Mouse (Mus musculus) B cell, adult 2 months (primary cell): ENCODE measurements at regions not wholly inside any gene's neighbourhood (a gene's known extent, or its start where the extent isn't known, plus 50 kb on each side); places are given as distances from the start of the nearest gene placed in this dataset.

ENCODE experiments used
- DNase-seq, 2 experiments: peaks; one replicate each; pipeline ENCODE4 v3.0.0; 2022

DNA sequence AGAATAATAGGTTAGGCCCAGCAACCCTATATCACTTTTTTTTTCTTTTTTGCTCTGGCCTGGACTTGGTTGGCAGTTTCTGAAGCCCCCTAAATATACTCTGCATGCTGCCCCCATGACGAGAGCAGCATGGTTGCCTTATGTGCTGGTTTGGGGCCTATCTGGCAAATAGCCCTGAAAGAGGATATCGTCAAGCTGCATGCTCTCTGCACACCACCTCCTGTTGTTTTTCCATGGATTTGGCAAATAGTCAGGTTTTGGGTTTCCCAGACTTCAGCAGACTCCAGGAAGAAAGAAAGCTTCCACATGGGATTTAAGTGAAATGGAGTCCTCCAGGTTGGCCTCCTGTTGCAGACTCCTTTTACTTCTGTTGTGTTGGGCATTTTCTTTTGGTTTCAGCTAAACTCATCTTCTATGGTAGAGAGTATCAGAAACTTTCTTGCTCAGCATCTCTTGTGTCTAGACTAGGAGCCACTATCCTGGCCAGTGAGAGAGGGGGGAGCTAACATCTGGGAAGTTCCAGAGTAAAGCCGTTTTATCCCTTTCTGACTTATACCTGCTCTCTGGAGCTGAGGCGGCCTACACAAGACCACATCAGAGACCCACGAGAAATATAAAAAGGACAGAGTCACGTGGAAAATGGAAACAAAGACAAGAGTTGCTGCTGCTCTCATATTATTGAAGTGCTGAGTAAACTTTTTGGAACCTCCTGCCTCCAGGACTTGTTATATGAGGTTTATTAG is 140.4 kb upstream of the Egfl6 start:
- no peak for DNase-seq

GRCm38 (mm10) chrX:166718075-166718474 is 132.6 kb upstream of the Egfl6 start:
- peak; percentile 18 to 26 for DNase-seq

GRCm38 (mm10) chrX:166709306-166709705 is 123.8 kb upstream of the Egfl6 start:
- no peak for DNase-seq

DNA sequence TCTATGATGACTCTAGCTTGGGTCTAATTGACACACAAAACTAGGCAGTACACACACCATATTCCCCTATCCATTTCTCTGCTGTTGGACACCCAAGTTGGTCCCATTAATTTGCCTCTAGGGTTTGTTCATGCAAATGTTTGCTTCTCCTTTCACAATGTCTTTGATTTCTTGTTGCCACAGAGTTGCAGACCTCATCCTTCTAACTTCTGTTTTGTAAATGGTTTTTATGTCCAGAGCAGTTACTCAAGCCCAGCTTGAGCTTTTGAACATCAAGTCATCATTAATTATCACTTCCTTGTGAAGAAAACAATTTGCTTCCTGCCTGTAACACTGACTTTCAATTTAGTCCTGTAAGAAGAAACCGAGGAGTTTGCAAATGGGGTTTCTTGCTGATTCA is 122.6 kb upstream of the Egfl6 start:
- no peak for DNase-seq

DNA sequence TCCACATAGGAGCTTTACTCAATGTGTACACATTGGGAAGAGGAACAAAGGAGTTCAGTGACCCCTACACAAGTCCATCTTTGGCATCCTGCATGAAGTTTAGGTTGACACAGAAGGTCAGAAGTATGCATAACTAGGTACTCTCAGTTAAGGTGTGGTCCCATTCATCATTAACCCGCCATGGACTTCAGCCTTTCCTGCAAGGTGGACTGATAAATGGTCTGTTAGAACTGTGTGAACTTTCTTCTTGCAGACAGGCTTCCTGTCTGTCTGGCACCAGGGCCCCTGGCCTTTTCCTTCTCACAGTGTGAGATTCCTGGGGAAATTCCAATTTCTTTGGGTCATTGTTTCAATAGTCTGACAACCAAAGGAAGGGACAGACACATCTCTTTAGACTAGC is 121.5 kb upstream of the Egfl6 start:
- no peak for DNase-seq

- no peak for DNase-seq
These were observed 118.8 kb upstream of the Egfl6 start for GRCm38 (mm10) chrX:166704311-166704710.

- no peak for DNase-seq
These were observed 108.7 kb upstream of the Egfl6 start for GRCm38 (mm10) chrX:166694219-166694618.

DNA sequence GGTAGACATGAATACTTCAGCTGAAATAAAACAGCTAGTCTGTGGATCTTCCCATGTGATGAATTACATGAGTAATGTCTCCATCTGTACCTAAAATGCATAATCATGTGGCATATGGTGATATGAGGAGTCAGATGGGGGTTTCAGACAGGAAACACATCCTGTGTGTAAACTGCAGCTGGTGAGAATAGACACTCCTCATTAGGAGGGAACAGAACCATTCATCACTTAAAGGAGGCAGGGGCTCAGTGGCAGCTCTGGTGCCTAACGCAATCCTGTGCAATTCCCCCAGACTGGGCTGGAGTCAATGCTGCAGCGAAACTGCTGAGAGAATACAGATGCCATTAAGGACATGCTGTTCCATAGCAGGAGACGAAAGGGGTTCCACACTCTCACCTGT is 103.3 kb upstream of the Egfl6 start:
- DNase-seq: no peak

- DNase-seq: no peak
These were observed 87.9 kb upstream of the Egfl6 start for GRCm38 (mm10) chrX:166673404-166673803.

GRCm38 (mm10) chrX:166672617-166673016 is 87.1 kb upstream of the Egfl6 start:
- no peak for DNase-seq

- no peak for DNase-seq
These were observed 86.3 kb upstream of the Egfl6 start for GRCm38 (mm10) chrX:166671853-166672252.

GRCm38 (mm10) chrX:166666304-166666703 is 80.8 kb upstream of the Egfl6 start:
- DNase-seq: no peak

GRCm38 (mm10) chrX:166661808-166662207 is 76.3 kb upstream of the Egfl6 start:
- peak in 1 of 2 experiments; percentile 1 for DNase-seq

DNA sequence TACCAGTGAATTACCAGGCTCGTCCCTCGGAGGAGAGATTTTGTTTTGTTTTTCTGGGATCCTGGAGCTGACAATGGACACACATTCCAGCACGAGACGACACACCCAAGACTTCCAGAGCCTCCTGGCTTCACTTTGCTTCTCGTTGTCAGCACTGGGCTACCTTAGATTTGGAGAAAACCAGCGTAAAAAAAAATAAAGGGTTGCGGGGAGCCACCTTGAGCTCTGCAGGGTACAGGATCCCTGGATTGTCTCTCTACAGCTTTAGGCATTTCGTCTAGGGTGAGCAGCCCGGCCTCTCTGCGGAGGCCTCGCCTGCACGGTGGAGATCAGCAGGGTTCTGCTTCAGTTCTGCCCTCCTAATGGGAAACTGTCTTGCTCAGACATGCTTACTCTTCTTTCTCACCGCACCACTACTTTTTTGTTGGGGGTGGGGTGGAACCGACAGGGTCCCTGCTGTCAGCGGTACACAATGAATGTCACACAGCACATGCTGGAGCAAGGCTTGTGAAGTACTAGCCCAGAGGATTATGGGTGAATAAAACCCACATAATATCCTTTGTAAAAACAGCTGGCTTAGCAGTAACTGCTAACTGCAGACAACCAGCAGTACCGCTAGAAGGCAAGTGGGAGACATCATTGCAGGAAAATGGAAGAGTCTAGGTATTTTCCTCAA is 75.7 kb upstream of the Egfl6 start:
- peak; percentile 40 to 71 for DNase-seq

DNA sequence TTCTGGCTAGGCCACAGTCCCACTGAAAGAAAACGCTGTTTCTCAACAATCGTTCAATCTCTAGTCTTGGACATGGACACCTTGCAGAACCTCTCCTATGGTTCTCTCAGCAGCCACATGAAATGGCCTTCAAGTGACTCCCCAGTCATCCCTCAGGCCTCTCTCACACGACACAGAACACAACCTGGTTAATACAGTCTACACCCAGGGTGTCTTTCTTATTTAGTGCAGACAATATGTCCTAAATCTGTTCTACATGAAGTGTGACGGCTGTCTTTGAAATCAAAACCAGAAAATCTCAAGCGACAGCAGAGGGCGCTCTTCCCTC is 75.2 kb upstream of the Egfl6 start:
- DNase-seq: peak in 1 of 2 experiments; percentile 70

DNA sequence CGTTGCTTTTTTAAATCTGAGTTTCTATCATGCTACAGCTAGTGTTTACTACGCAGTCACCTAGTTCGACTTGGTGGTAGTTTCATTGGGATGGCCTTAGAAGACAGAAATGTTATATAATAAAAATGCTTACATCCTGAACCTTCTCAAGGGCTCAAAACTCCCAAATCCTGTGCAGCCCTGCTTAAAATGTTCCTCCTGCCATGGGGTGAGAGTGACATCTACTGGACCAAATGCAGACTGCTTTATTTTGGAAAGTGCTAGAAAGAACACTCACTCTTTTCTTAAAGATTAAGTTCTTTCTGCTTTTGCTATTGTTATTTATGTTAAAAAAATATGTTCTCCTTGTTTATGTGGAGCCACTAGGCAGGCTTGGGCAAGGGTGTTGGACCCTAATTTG is 66.9 kb upstream of the Egfl6 start:
- DNase-seq: peak; percentile 60 to 64

DNA sequence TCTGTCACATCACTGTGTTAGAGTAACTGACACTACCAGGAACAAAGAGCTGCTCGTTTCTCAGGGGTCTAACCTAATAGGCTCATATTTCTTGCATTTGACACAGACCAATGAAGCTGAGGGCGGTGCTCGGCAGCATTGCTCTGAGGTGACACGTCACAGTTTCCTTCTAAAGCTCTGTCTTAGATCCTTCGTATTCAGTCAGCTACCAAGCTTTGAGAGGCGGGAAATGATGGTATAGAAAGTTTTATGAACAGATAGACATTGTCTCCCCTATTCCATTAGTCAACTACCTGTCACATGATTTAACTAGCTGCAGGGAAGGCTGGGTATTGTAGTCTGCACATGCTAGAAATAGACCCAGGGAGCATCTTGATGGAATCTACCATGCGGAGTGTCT is 60.2 kb upstream of the Egfl6 start:
- peak in 1 of 2 experiments; percentile 2 for DNase-seq

GRCm38 (mm10) chrX:166641256-166641655 is 55.7 kb upstream of the Egfl6 start:
- no peak for DNase-seq

DNA sequence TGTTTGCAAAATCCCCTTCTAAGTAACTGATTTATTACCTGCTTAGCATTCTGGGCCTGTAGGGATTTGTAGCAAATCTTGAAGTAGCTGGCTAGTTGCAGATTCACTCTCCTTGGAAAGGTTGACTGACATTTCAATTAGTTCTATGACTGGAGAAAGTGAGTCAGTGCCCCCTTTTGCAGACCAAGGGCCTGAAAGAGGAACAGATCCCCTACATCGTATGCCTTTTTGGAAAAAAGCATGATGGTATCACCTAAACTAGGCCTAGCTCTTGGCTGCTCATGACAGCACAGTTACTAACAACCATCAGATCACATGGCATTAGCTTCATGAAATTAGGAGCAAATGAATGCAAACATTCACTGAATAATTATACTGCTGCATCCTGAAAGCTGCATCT is 54.7 kb upstream of the Egfl6 start:
- DNase-seq: no peak
